Mouse (Mus musculus): ENCODE data around the gene Pklr.
"Not testable (repeated sequence)": the region's sequence is repeated elsewhere in the genome, so short reads cannot be mapped to it uniquely, and the experiment has no call there.

Pklr gene

DNA sequence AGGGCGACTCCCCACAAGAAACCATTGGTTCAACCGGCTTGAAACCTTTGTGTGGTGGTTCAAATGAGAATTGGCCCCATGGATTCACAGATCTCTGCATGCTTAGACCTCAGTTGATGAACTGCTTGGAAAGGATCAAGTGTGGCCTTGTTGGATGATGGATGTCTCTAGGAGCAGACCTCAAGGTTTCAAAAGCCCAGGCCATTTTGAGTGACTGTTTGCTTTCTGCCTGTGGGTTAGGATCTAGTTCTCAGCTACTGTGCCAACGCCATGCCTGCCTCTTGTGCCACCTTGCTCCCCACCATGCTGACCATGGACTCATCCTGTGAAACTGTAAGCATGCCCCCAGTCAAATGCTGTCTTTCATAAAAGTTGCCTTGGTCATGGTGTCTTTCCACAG, 10.0 kb upstream of the Pklr start:
- no peak for DNase-seq

GRCm38 (mm10) chr3:89129908-89130307, 6.0 kb upstream of the Pklr start:
- DNase-seq: no peak

GRCm38 (mm10) chr3:89131816-89132215, 4.1 kb upstream of the Pklr start:
- no peak for DNase-seq

GRCm38 (mm10) chr3:89132285-89133062, 3.5 kb upstream of the Pklr start:
- DNase-seq: peak; percentile 38

DNA sequence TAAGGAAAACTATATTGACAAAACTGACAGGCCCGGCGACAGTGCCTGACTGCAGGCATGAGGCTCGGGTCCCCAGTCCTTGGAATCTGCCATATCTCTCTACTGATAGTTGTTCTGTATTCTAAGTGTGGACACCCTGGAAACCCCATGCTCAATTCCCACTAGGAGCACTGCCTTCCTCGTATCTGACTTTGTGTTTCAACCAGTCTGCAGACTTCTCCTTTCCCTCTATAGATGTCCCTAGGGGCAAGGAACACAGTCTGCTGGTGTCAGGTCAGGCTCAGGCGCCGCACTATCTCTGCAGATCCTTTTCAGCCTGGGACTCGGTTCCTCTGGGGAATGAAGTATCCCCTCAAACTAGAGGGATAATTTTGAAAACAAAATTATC, 2.9 kb upstream of the Pklr start:
- no peak for DNase-seq

DNA sequence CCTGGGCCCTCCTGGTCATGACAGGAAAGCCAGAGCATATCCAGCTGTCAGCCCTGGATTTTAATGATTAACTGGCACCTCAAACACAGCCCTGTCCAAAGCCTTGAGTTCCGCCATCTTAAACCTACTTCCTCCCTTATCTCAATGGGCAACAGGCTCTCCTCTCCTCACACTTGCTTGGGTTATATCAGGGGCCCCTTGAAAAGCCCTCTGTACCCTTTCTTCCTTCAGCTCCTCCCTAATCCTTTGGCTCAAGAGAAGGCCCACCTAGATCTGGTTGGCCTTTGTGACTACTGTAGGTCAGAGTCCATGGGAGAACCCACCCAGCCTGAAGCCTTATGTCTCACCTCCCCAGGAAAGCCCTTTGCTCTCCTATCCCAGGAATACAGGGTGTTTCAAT, 2.2 kb upstream of the Pklr start:
- DNase-seq: no peak

DNA sequence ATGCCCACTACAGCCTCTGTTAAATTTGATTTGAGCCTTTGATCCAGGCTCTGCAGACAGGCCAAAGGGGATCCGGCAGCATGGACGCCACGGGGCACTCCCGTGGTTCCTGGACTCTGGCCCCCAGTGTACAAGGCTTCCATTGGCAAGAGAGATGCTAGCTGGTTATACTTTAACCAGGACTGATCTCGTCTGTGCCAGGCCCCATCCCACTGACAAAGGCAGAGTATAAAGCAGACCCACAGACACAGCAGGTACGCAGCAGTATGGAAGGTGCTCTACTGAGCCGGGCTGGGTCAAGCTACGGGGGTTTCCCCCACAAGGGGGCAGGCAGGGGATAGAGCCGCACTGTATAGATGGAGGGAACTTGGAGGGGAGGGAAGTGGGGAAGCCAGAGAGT, 423 bp downstream of the Pklr start:
- DNase-seq: no peak

GRCm38 (mm10) chr3:89144821-89145220, 8.9 kb downstream of the Pklr start:
- no peak for DNase-seq

- no peak for DNase-seq
These were observed 9.6 kb downstream of the Pklr start for GRCm38 (mm10) chr3:89145566-89145965.

DNA sequence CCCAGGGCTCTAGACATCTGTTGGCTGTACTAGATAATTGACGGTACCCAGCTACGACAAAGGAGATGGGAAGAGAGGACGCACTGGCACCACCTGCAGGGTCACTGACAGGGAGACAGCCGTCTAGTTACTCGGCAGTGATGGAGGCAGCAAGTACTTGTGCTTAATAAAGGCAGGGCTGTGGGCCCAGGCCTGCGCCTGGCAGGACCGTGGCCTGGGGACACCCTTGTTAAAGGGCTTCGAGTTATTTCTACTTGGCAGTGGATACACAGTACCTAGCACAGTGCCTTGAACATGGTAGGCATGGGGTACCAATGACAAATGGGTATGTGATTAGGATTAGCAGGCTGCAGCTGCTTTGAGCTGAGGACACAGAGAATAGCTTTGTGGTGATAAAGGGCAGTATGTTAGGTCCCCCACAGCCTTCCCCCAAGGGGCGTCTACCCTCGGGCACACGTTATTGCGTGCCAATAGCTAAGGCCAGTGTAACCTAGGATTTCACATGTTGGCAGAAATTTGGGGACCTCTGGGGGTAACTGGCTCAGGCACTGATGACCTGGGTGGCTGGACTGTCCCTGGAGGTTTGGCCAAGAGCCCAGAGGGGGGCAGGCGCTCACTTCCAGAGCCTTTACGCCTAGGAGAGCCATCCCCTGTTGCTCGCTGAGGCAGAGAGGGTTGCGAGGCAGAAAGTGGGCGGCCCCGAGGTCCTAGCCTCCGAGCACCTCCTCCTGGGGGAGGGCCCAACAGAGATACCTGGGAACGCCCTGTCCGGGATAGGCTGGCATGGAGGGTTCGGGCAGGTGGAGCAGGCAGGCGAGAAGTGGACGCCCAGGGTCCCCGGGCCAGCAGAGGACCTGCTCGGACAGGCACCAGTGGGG, 11.4 kb downstream of the Pklr start:
- DNase-seq: peak; percentile 31

DNA sequence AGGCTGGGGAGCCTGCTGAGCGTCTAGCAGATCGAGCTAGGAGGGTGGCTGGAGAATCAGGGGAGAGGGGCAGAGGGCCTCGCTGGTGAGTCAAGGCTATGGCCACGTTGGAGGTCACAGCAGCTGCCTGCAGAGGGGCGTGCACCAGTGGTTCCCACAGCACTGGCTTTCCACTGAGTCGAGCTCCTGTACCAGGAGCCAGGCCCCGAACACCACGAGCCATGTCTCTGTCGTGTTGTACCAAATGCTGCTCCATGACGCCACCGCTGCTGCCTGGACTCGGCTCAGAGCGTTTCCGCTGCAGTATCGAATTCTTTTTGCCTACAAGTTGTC, 12.0 kb downstream of the Pklr start:
- no peak for DNase-seq

DNA sequence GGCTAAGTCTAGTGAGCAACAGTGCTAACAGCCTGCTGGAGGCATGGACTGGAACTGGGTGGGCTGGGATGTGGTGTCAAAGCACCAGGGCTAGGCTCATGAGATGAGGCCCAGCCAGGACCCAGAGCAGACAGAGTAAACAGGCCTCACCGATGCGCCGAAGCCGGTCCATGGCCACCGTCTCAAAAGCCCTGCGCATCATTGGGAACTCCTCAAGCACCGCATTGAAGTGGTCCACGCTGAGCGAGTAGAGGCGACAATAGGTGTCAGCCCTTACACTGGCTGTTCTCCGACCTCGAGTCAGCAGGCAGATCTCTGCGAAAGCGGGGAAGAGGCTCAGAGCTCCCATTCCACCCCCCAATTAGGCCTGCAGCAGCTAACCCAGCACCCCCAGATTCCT, 12.6 kb downstream of the Pklr start:
- no peak for DNase-seq

DNA sequence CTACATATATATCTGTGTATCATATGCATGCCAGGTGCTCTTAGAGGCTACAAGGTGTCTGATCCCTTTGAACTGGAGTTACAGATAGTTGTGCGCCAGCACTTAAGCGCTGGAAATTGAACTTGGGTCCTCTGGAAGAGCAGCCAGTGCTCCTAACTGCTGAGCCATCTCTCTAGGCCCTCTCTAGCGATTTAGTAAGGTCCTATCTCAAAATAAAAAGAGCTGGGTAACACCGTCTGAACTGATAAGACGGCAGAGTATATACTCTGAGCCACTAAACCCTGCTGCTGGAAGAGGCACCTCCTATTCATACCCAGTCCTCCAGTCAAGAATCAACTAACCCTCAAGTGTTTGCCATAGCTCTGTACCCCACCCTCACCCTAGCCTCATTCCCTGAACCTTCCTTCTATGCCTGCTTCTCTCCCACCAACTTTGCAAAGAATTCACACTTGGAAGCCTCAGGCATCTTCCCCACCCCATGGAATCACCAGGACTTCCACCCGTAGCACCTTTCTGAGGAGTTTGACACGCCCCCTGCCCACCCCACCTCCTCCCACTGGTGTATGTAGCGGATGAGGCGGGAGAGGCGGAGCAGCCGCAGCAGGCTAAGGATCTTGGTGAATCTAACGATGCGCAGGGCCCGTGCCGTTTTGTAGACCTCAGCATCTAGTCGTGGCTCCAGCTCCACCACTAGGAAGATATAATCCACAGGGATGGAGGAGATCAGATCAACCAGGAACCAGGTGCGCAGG, 16.3 kb downstream of the Pklr start:
- no peak for DNase-seq

GRCm38 (mm10) chr3:89156951-89157350, 21.0 kb downstream of the Pklr start:
- no peak for DNase-seq

DNA sequence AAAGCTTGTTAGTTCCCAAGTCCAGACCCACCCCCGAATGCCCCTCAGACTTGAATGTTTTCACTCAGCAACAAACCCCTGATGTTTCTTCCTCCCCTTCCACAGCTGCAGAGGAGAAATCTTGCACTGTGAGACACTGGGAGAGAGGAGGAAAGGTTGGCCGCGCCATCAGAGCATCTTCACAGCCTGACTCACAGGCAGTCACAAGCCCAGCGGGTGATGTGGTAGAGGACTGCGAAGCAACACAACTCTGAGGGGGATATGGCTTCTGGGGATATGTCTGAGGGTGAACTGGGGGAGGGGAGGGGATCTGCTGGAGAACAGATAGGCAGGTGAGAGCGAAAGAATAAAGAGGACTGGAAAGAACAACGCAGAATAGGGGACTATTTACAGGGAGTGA, 22.7 kb downstream of the Pklr start:
- no peak for DNase-seq

GRCm38 (mm10) chr3:89159211-89159610, 23.3 kb downstream of the Pklr start:
- no peak for DNase-seq

- peak; percentile 62 for DNase-seq
These were observed 23.8 kb downstream of the Pklr start, which contains the start of gene Hcn3 for GRCm38 (mm10) chr3:89159616-89160344. Gene Hcn3, minus strand, starts transcription at chr3:89160196.

DNA sequence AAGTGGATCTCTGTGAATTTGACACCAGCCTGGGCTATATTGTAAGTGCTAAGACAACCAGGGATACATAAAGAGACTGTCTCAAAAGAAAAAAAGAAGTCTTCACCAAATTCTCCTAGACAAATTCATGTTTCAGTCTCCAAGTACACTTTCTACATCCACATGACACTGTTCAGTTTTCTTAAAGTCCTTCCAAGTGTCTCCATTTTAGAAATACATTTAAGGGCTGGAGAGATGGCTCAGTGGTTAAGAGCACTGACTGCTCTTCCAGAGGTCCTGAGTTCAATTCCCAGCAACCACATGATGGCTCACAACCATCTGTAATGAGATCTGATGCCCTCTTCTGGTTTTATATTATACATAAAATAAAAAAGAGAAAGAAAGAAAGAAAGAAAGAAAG, 25.3 kb downstream of the Pklr start:
- not testable (repeated sequence) for DNase-seq

DNA sequence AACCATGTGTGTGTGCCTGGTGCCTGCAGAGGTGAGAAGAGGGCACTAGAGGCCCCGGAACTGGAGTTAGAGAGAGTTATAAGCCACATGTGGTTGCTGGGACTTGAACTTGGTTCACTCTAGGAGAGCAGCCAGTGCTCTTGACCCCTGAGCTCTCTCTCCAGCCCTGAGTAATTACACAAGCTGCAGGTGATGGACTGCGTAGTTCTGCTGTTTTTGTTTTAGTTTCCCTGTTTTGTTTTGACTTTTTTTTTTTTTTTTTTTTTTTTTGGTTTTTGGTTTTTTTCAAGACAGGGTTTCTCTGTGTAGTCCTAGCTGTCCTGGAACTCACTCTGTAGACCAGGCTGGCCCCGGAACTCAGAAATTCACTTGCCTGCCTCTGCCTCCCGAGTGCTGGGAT, 25.8 kb downstream of the Pklr start:
- no peak for DNase-seq

- no peak for DNase-seq
These were observed 27.2 kb downstream of the Pklr start for GRCm38 (mm10) chr3:89163123-89163522.

DNA sequence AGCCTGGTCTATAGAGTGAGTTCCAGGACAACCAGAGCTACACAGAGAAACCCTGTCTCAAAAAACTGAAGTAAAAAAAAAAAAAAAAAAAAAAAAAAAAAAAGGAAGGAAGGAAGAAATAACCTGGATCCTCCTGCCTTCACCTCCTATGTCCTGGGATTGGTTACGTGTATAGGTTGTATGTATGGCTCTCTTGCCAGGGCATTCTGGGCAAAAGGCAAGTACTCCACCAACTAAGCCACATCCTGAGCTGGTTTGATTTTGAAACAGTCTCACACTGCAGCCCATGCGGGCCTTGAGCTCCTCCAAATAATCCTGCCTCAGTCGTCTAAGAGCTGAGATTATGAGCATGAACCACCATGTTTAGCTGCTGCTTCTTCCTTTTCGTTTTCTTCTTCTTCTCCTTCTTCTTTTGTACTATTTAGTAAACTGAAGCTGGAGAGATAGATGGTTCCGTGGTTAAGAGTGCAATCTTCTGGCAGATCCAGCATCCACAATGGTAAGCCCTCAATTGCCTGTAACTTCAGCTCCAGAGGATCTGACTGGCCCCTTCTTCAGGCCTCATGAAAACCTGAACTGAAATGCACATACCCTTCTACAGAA, 27.8 kb downstream of the Pklr start:
- no peak for DNase-seq

DNA sequence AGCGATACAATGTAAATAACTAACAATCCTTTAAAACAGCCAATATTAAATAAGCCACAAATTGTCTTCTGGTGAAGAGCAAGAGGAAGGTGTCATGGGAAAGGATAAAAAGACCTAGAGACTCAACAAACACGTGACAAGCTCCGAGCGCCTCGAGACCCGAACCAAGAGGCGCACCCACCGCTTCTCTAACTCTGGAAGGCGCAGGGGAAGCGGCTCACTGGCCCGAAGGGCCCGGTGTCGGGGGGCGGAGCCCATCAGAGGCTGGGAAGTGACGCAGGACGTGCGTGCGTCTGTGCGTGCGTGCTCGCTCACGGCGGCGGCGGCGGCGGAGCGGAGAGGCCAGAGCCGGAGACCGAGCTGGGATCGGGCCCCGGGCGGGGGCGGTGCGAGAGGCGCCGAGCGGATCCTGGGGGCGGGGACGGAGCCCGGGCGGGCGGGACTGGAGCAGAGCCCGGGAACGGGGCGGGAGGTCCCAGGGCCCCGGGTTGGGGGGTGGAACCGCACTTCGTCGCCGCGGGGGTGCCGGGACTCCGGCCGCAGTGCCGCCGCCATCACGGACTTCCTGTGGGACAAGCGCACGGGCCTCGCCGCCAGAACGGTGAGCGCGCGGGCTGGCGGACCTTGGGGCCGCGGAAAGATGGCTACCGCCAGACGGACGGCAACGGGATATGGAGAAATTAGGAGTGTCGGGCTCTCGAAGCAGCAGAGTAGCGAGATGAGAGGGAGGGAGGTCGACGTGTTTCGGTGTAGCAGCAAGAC, 28.7 kb downstream of the Pklr start, which contains the start of gene Clk2:
Clk2 (plus strand) TSS at position 290 of the 762 bp plus-strand sequence.
- DNase-seq: peak; percentile 94

Data from cerebellum, adult 11-12 months (tissue).